Mouse (Mus musculus) midbrain, embryonic 14.5 days (tissue): Measurements from ENCODE around the gene Vti1a. TPM values are rescaled to one million over a fixed set of nuclear protein-coding genes. Genes with fewer than 3 reads are reported as not detected.

Experiments
- ATAC-seq: fragments of 200-750 bp; cut with Nextera tagmentation; 2 replicates; pipeline ENCODE4 v1.8.0; 2017; ENCODE audit warnings: moderate number of reproducible peaks, moderate library complexity; ENCODE audit not compliant: low FRiP score, low TSS enrichment
- DNase-seq: peaks from one replicate; pipeline ENCODE4 v3.0.0-alpha.2; 2015
- H3K27ac ChIP-seq: fragments of 300-500 bp; sonication (generic); replicated peaks from 2 replicates; pipeline ENCODE4 v1.5.1; 2014; ENCODE audit warnings: mild to moderate bottlenecking, low read depth, low read length, moderate library complexity
- H3K27me3 ChIP-seq: fragments of 300-500 bp; sonication (generic); 2 replicates; pipeline ENCODE4 v1.6.1; 2014; ENCODE audit warnings: low read length, control low read depth, mixed read lengths; ENCODE audit not compliant: control insufficient read depth, insufficient read depth
- H3K36me3 ChIP-seq: fragments of 300-500 bp; sonication (generic); 2 replicates; pipeline ENCODE4 v1.6.1; 2014; ENCODE audit warnings: low read length, control low read depth; ENCODE audit not compliant: control insufficient read depth, insufficient read depth
- H3K4me1 ChIP-seq: fragments of 300-500 bp; sonication (generic); 2 replicates; pipeline ENCODE4 v1.6.1; 2014; ENCODE audit warnings: mild to moderate bottlenecking, antibody characterized with exemption, low read length, control low read depth; ENCODE audit not compliant: control insufficient read depth, insufficient read depth
- H3K4me2 ChIP-seq: fragments of 300-500 bp; sonication (generic); 2 replicates; pipeline ENCODE4 v1.6.1; 2014; ENCODE audit warnings: mild to moderate bottlenecking, low read length, moderate library complexity
- H3K4me3 ChIP-seq: fragments of 300-500 bp; sonication (generic); replicated peaks from 2 replicates; pipeline ENCODE4 v1.5.1; 2014; ENCODE audit warnings: low read depth, low read length
- H3K9ac ChIP-seq: fragments of 300-500 bp; sonication (generic); replicated peaks from 2 replicates; pipeline ENCODE4 v1.6.1; 2014; ENCODE audit warnings: mild to moderate bottlenecking, low read length, moderate library complexity
- H3K9me3 ChIP-seq: fragments of 300-500 bp; sonication (generic); 2 replicates; pipeline ENCODE4 v1.6.1; 2016; ENCODE audit warnings: low read length, control low read depth, mixed read lengths; ENCODE audit not compliant: control insufficient read depth
- WGBS: fragments of 180-500 bp; shearing (Covaris S2); extraction: QIAGEN DNeasy Blood & Tissue Kit; methylation state at CpG from one replicate; pipeline ENCODE4 v1.1.7; 2014; 5-methylcytosine and 5-hydroxymethylcytosine counted together
- polyA plus RNA-seq: library from polyadenylated mRNA; unstranded; fragments of >200 nt; fragmentation: Nextera tagmentation; extraction: Ambion mirVana; gene quantifications from 2 replicates; pipeline ENCODE4 v1.2.1, GENCODE M21; 2014

Vti1a gene
- polyA plus RNA-seq, 1 experiment from 2014 or later, result 33.9 TPM

GRCm38 (mm10) chr19:55548206-55548605 lies 232.1 kb downstream of the Vti1a start:
- 96% methylated on average over 10 of the region's 10 CpGs for WGBS
- Histone ChIP-seq H3K4me3 (no peak overlapping the region), H3K4me2 (no peak overlapping the region), H3K27me3 (no peaks in the 10 kb centered on the region), H3K9me3 (no peaks in the 10 kb centered on the region), H3K27ac (no peak overlapping the region), H3K9ac (no peak overlapping the region), H3K36me3 (no peaks in the 10 kb centered on the region), H3K4me1 (peaks cover 3% of the 10 kb centered on the region)
- ATAC-seq (no peak), DNase-seq (no peak)

DNA sequence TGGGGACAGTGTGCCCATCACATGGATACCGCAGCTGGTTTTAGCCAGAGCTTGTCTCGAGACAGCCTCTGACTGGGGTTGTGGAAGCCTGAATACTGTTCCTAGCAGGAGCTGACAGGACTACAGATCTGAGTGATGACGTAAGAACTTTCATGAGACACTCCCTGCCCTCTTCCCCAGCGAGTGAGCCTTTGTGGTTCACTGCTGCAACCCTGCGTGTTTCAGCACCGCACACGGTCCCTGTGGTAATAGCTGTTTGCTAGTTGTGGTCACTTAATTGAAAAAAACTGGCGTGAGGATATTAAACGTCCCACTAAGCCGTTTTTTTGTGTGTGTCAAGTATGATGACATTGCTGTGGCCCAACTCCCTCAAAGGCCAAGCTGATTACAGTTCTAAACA lies 232.6 kb downstream of the Vti1a start:
- Histone ChIP-seq H3K4me2 (no peak overlapping the region), H3K4me3 (no peak overlapping the region), H3K27ac (no peak overlapping the region), H3K4me1 (no peaks in the 10 kb centered on the region), H3K9ac (no peak overlapping the region), H3K36me3 (no peaks in the 10 kb centered on the region), H3K9me3 (no peaks in the 10 kb centered on the region), H3K27me3 (no peaks in the 10 kb centered on the region; the same call in 1 of the 2 replicates)
- no peak for ATAC-seq
- DNase-seq, result no peak
- 81% methylated on average over 10 of the region's 10 CpGs for WGBS

- no peaks in the 10 kb centered on the region for H3K9me3 ChIP-seq
- no peak overlapping the region for H3K4me2 ChIP-seq
- DNase-seq (no peak), ATAC-seq (no peak)
- no peaks in the 10 kb centered on the region for H3K4me1 ChIP-seq
- H3K27me3 ChIP-seq, result peaks cover 5% of the 10 kb centered on the region; the same call in 1 of the 2 replicates
- 80% methylated on average over 6 of the region's 6 CpGs for WGBS
- no peak overlapping the region for H3K27ac ChIP-seq
- H3K9ac ChIP-seq, result no peak overlapping the region
- no peak overlapping the region for H3K4me3 ChIP-seq
- H3K36me3 ChIP-seq, result no peaks in the 10 kb centered on the region
These were observed 234.1 kb downstream of the Vti1a start for GRCm38 (mm10) chr19:55550176-55550575.

GRCm38 (mm10) chr19:55552339-55552738 lies 236.2 kb downstream of the Vti1a start:
- H3K4me3 ChIP-seq, result no peak overlapping the region
- H3K9me3 ChIP-seq, result no peaks in the 10 kb centered on the region
- H3K4me2 ChIP-seq, result no peak overlapping the region
- DNase-seq (no peak), ATAC-seq (no peak)
- H3K4me1 ChIP-seq, result peaks cover 13% of the 10 kb centered on the region; the same call in 1 of the 2 replicates
- H3K36me3 ChIP-seq, result no peaks in the 10 kb centered on the region
- H3K27me3 ChIP-seq, result peaks cover 5% of the 10 kb centered on the region; the same call in 1 of the 2 replicates
- H3K27ac ChIP-seq, result no peak overlapping the region
- 71% methylated on average over 7 of the region's 7 CpGs for WGBS
- H3K9ac ChIP-seq, result no peak overlapping the region

- Histone ChIP-seq H3K4me2 (no peak overlapping the region), H3K27ac (no peak overlapping the region), H3K9ac (no peak overlapping the region), H3K4me3 (no peak overlapping the region), H3K9me3 (no peaks in the 10 kb centered on the region), H3K4me1 (peaks cover 13% of the 10 kb centered on the region; the same call in 1 of the 2 replicates), H3K36me3 (no peaks in the 10 kb centered on the region), H3K27me3 (peaks cover 5% of the 10 kb centered on the region; the same call in 1 of the 2 replicates)
- ATAC-seq (no peak), DNase-seq (no peak)
- WGBS, result 70% methylated on average over 7 of the region's 7 CpGs
These were observed 236.8 kb downstream of the Vti1a start for GRCm38 (mm10) chr19:55552861-55553260.

DNA sequence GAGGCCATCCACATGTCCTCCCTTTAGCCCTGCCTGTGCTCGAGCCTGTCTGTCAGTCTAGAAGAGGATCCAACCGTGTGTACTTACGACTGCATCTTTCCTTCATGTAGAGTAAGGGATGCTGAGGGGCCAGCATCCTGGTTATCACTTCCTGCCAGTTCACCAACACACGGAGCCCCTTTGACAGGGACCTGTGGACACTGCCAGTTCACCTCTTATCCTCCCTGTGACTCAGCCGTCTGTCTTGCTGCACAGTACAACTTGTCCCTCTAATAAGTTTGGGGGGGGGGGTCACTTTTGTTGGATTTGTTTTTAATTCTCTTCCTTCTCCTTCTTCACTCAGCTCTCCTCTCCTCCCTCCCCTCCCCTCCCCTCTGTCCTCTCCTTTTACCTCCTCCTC lies 238.2 kb downstream of the Vti1a start:
- Histone ChIP-seq H3K4me1 (peaks cover 13% of the 10 kb centered on the region; the same call in 1 of the 2 replicates), H3K27me3 (peaks cover 5% of the 10 kb centered on the region; the same call in 1 of the 2 replicates), H3K27ac (no peak overlapping the region), H3K4me3 (no peak overlapping the region), H3K36me3 (no peaks in the 10 kb centered on the region), H3K9me3 (no peaks in the 10 kb centered on the region), H3K9ac (no peak overlapping the region), H3K4me2 (no peak overlapping the region)
- DNase-seq (no peak), ATAC-seq (no peak)
- WGBS, result 57% methylated on average over 5 of the region's 5 CpGs

DNA sequence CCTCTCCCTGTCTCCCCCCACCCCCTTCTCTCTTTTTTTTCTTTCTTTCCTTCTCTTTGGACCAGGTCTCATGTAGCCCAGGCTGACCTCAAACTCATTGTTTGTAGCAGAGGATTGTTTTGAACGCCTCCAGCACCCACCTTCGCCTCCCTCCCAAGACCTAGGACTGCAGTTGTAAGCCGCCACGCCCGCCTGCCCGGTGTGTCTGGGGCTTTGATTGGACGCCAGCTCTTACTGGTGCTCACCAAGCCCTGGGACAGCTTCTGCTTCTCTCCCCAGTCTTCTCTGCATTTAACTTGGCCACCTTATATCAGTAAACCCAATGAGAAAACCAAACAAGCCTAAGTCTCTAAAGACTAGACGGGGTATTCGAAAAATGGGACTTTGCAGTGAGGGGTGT lies 238.6 kb downstream of the Vti1a start:
- no peak overlapping the region for H3K4me2 ChIP-seq
- H3K4me1 ChIP-seq, result peaks cover 13% of the 10 kb centered on the region; the same call in 1 of the 2 replicates
- H3K9me3 ChIP-seq, result no peaks in the 10 kb centered on the region
- no peaks in the 10 kb centered on the region for H3K36me3 ChIP-seq
- ATAC-seq (no peak), DNase-seq (no peak)
- H3K27me3 ChIP-seq, result peaks cover 5% of the 10 kb centered on the region; the same call in 1 of the 2 replicates
- no peak overlapping the region for H3K9ac ChIP-seq
- H3K27ac ChIP-seq, result no peak overlapping the region
- no peak overlapping the region for H3K4me3 ChIP-seq
- WGBS, result 76% methylated on average over 9 of the region's 9 CpGs

GRCm38 (mm10) chr19:55556168-55556999 lies 240.3 kb downstream of the Vti1a start:
- Histone ChIP-seq H3K36me3 (no peaks in the 10 kb centered on the region), H3K27me3 (peaks cover 10% of the 10 kb centered on the region; the same call in 1 of the 2 replicates), H3K9me3 (no peaks in the 10 kb centered on the region), H3K9ac (no peak overlapping the region), H3K27ac (peak overlapping the region; percentile 56), H3K4me1 (peaks cover 13% of the 10 kb centered on the region; the same call in 1 of the 2 replicates), H3K4me2 (peak overlapping the region; percentile 32), H3K4me3 (no peak overlapping the region)
- peak; percentile 97 for ATAC-seq
- peak; percentile 89 for DNase-seq
- WGBS, result 5% methylated on average over 21 of the region's 21 CpGs

DNA sequence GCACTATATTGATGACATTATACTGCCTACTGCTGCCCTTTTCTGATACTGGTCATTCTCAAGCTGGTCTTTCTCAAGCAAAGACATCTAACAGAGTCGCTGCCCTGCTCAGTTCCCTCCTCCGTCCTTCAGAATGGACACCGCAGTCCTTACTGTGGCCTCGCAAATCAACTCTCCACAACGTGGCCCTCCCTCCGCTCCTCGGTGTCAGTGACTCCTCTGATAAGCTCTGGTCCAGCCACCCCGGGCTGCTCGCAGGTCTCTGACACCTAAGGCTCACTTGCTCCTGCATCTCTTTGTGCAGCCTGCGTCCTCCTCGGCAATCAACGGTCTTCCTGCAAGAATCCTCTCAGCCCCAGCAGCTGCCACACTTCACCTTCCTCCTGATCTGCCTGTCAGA lies 243.2 kb downstream of the Vti1a start:
- WGBS, result 87% methylated on average over 12 of the region's 12 CpGs
- H3K27me3 ChIP-seq, result peaks cover 9% of the 10 kb centered on the region; the same call in 1 of the 2 replicates
- ATAC-seq, result no peak

More for the DNA sequence above, 243.2 kb downstream of the Vti1a start:
- no peaks in the 10 kb centered on the region for H3K9me3 ChIP-seq
- DNase-seq, result no peak
- H3K9ac ChIP-seq, result no peak overlapping the region
- no peaks in the 10 kb centered on the region for H3K36me3 ChIP-seq
- no peak overlapping the region for H3K4me2 ChIP-seq
- peaks cover 16% of the 10 kb centered on the region; the same call in 1 of the 2 replicates for H3K4me1 ChIP-seq
- H3K27ac ChIP-seq, result no peak overlapping the region
- no peak overlapping the region for H3K4me3 ChIP-seq
